Mouse (Mus musculus) midbrain, embryonic 16.5 days (tissue): ENCODE measurements around the gene Krt4. TPM values are rescaled to one million over a fixed set of nuclear protein-coding genes. Genes with fewer than 3 reads are reported as not detected.

Source experiments
- ATAC-seq: fragments of 200-750 bp; cut with Nextera tagmentation; 2 replicates; pipeline ENCODE4 v1.8.0; 2017; ENCODE audit warnings: moderate TSS enrichment
- H3K27ac ChIP-seq: fragments of 300-500 bp; sonication (generic); 2 replicates; pipeline ENCODE4 v1.5.1; 2014; ENCODE audit warnings: mild to moderate bottlenecking, low read length, mixed read lengths
- H3K27me3 ChIP-seq: fragments of 300-500 bp; sonication (generic); 2 replicates; pipeline ENCODE4 v1.6.1; 2014; ENCODE audit warnings: low read depth, low read length, mixed read lengths; ENCODE audit not compliant: control insufficient read depth, insufficient read depth
- H3K36me3 ChIP-seq: fragments of 300-500 bp; sonication (generic); 2 replicates; pipeline ENCODE4 v1.6.1; 2014; ENCODE audit warnings: mild to moderate bottlenecking, low read length, moderate library complexity, mixed read lengths; ENCODE audit not compliant: control insufficient read depth, insufficient read depth
- H3K4me1 ChIP-seq: fragments of 300-500 bp; sonication (generic); 2 replicates; pipeline ENCODE4 v1.6.1; 2014; ENCODE audit warnings: mild to moderate bottlenecking, low read length, mixed read lengths; ENCODE audit not compliant: control insufficient read depth, insufficient read depth
- H3K4me2 ChIP-seq: fragments of 300-500 bp; sonication (generic); 2 replicates; pipeline ENCODE4 v1.6.1; 2014; ENCODE audit warnings: mild to moderate bottlenecking, low read length, mixed read lengths
- H3K4me3 ChIP-seq: fragments of 300-500 bp; sonication (generic); 2 replicates; pipeline ENCODE4 v1.5.1; 2014; ENCODE audit warnings: low read depth, mild to moderate bottlenecking, low read length, moderate library complexity, mixed read lengths
- H3K9ac ChIP-seq: fragments of 300-500 bp; sonication (generic); 2 replicates; pipeline ENCODE4 v1.6.1; 2014; ENCODE audit warnings: low read depth, low read length, mixed read lengths
- H3K9me3 ChIP-seq: fragments of 300-500 bp; sonication (generic); replicated peaks from 2 replicates; pipeline ENCODE4 v1.6.1; 2014; ENCODE audit warnings: mild to moderate bottlenecking, low read length, mixed read lengths; ENCODE audit not compliant: control insufficient read depth, poor library complexity, severe bottlenecking
- WGBS: fragments of 180-500 bp; shearing (Covaris S2); extraction: QIAGEN DNeasy Blood & Tissue Kit; methylation state at CpG from one replicate; pipeline ENCODE4 v1.1.7; 2014; 5-methylcytosine and 5-hydroxymethylcytosine counted together
- polyA plus RNA-seq: library from polyadenylated mRNA; unstranded; fragments of >200 nt; fragmentation: Nextera tagmentation; extraction: Ambion mirVana; gene quantifications from 2 replicates; pipeline ENCODE4 v1.2.1, GENCODE M21; 2015

The Krt4 gene
- not detected in 2 replicates for polyA plus RNA-seq

GRCm38 (mm10) chr15:101924635-101925034 lies at the start of gene Krt4:
TSS of gene Krt4 (minus strand) at chr15:101924735.
- ATAC-seq = no peak
- H3K36me3 ChIP-seq = no peaks in the 10 kb centered on the region
- no peaks in the 10 kb centered on the region for H3K9me3 ChIP-seq
- H3K9ac ChIP-seq = no peak within 1 kb of the TSS
- H3K4me1 ChIP-seq = peaks cover 2% of the 10 kb centered on the region; the same call in 1 of the 2 replicates
- H3K27ac ChIP-seq = no peak within 1 kb of the TSS
- H3K4me3 ChIP-seq = no peak within 1 kb of the TSS
- WGBS = 81% methylated on average over 11 of the region's 11 CpGs
- no peak within 1 kb of the TSS for H3K4me2 ChIP-seq
- no peaks in the 10 kb centered on the region for H3K27me3 ChIP-seq

GRCm38 (mm10) chr15:101973414-101974077 lies 49.0 kb upstream of the Krt4 start:
- H3K9ac ChIP-seq = no peak overlapping the region
- 10% methylated on average over 15 of the region's 15 CpGs for WGBS
- no peak overlapping the region for H3K4me3 ChIP-seq
- no peaks in the 10 kb centered on the region for H3K9me3 ChIP-seq
- no peaks in the 10 kb centered on the region for H3K36me3 ChIP-seq
- H3K4me2 ChIP-seq = peak overlapping the region; percentile 28
- ATAC-seq = peak; percentile 62
- H3K4me1 ChIP-seq = peaks cover 7% of the 10 kb centered on the region
- no peak overlapping the region for H3K27ac ChIP-seq
- peaks cover 2% of the 10 kb centered on the region; the same call in 1 of the 2 replicates for H3K27me3 ChIP-seq

GRCm38 (mm10) chr15:101970536-101970935 lies 46.0 kb upstream of the Krt4 start:
- no peak overlapping the region for H3K27ac ChIP-seq
- H3K9ac ChIP-seq = no peak overlapping the region
- 5% methylated on average over 3 of the region's 6 CpGs for WGBS
- no peaks in the 10 kb centered on the region for H3K36me3 ChIP-seq
- H3K4me2 ChIP-seq = no peak overlapping the region
- 0 out of 2 replicates have a peak, but pooled peaks cover 3% of the 10 kb centered on the region for H3K4me1 ChIP-seq
- no peak for ATAC-seq
- no peaks in the 10 kb centered on the region for H3K9me3 ChIP-seq
- H3K27me3 ChIP-seq = peaks cover 2% of the 10 kb centered on the region; the same call in 1 of the 2 replicates
- H3K4me3 ChIP-seq = no peak overlapping the region

- WGBS = 85% methylated on average over 8 of the region's 8 CpGs
- no peak for ATAC-seq
Observed at GRCm38 (mm10) chr15:101966808-101967207, 42.3 kb upstream of the Krt4 start.

GRCm38 (mm10) chr15:101958891-101959290 lies 34.4 kb upstream of the Krt4 start:
- ATAC-seq = no peak
- Histone ChIP-seq H3K27ac (no peak overlapping the region), H3K36me3 (no peaks in the 10 kb centered on the region), H3K9ac (no peak overlapping the region), H3K4me2 (no peak overlapping the region), H3K9me3 (no peaks in the 10 kb centered on the region), H3K4me3 (no peak overlapping the region), H3K27me3 (no peaks in the 10 kb centered on the region), H3K4me1 (no peaks in the 10 kb centered on the region)
- WGBS = 86% methylated on average over 3 of the region's 3 CpGs

More at GRCm38 (mm10) chr15:101966808-101967207, 42.3 kb upstream of the Krt4 start:
- Histone ChIP-seq H3K4me3 (no peak overlapping the region), H3K9ac (no peak overlapping the region), H3K4me1 (no peaks in the 10 kb centered on the region), H3K4me2 (no peak overlapping the region), H3K9me3 (no peaks in the 10 kb centered on the region), H3K27me3 (peaks cover 1% of the 10 kb centered on the region; the same call in 1 of the 2 replicates), H3K27ac (no peak overlapping the region), H3K36me3 (no peaks in the 10 kb centered on the region)

GRCm38 (mm10) chr15:101954187-101954586 lies 29.7 kb upstream of the Krt4 start, which contains the start of gene Krt78:
TSS of gene Krt78 (minus strand) at chr15:101954287.
- ATAC-seq = no peak
- no peak within 1 kb of the TSS for H3K4me3 ChIP-seq
- H3K4me1 ChIP-seq = no peaks in the 10 kb centered on the region
- H3K4me2 ChIP-seq = no peak within 1 kb of the TSS
- no peaks in the 10 kb centered on the region for H3K9me3 ChIP-seq
- H3K27me3 ChIP-seq = no peaks in the 10 kb centered on the region
- WGBS = 82% methylated on average over 9 of the region's 9 CpGs
- H3K9ac ChIP-seq = no peak within 1 kb of the TSS
- H3K27ac ChIP-seq = no peak within 1 kb of the TSS
- H3K36me3 ChIP-seq = no peaks in the 10 kb centered on the region

GRCm38 (mm10) chr15:101952733-101953474 lies 28.4 kb upstream of the Krt4 start:
- Histone ChIP-seq H3K4me3 (no peak overlapping the region), H3K27ac (no peak overlapping the region), H3K9ac (no peak overlapping the region), H3K9me3 (no peaks in the 10 kb centered on the region), H3K4me2 (no peak overlapping the region), H3K4me1 (no peaks in the 10 kb centered on the region), H3K36me3 (no peaks in the 10 kb centered on the region), H3K27me3 (no peaks in the 10 kb centered on the region)
- WGBS = 90% methylated on average over 7 of the region's 7 CpGs
- ATAC-seq = no peak

- Histone ChIP-seq H3K27me3 (no peaks in the 10 kb centered on the region), H3K4me2 (no peak overlapping the region), H3K4me3 (no peak overlapping the region), H3K27ac (no peak overlapping the region), H3K36me3 (no peaks in the 10 kb centered on the region), H3K4me1 (no peaks in the 10 kb centered on the region), H3K9ac (no peak overlapping the region), H3K9me3 (no peaks in the 10 kb centered on the region)
- ATAC-seq = no peak
- WGBS = 92% methylated on average over 1 of the region's 1 CpGs
Observed at GRCm38 (mm10) chr15:101945430-101945829, 20.9 kb upstream of the Krt4 start.

- ATAC-seq = no peak
- H3K27ac ChIP-seq = no peak overlapping the region
- H3K36me3 ChIP-seq = no peaks in the 10 kb centered on the region
- H3K4me2 ChIP-seq = no peak overlapping the region
- no peak overlapping the region for H3K9ac ChIP-seq
- WGBS = 77% methylated on average over 8 of the region's 8 CpGs
- no peaks in the 10 kb centered on the region for H3K4me1 ChIP-seq
- H3K27me3 ChIP-seq = no peaks in the 10 kb centered on the region
- no peak overlapping the region for H3K4me3 ChIP-seq
- H3K9me3 ChIP-seq = no peaks in the 10 kb centered on the region
Observed at GRCm38 (mm10) chr15:101941948-101942347, 17.4 kb upstream of the Krt4 start.
